Mouse (Mus musculus) C2C12 (cell line): ENCODE results near the gene Ypel5.

Experiments
- CEBPB ChIP-seq: IDR thresholded peaks from one replicate; pipeline ENCODE4 v1.6.1; 2011; ENCODE audit warnings: low read depth, mild to moderate bottlenecking, control low read depth, moderate library complexity
- CTCF ChIP-seq: IDR thresholded peaks from one replicate; pipeline ENCODE4 v1.5.1; 2011; ENCODE audit not compliant: control insufficient read depth, insufficient read depth, insufficient read length
- FOSL1 ChIP-seq: IDR thresholded peaks from one replicate; pipeline ENCODE4 v1.8.0; 2011; ENCODE audit warnings: mild to moderate bottlenecking, low read length; ENCODE audit not compliant: poor library complexity, insufficient read depth, severe bottlenecking
- MAX ChIP-seq: IDR thresholded peaks from one replicate; pipeline ENCODE4 v1.6.1; 2011; ENCODE audit warnings: mild to moderate bottlenecking, control low read depth
- MYOD1 ChIP-seq: IDR thresholded peaks from one replicate; pipeline ENCODE4 v1.6.1; 2011; ENCODE audit warnings: low read depth; ENCODE audit not compliant: control insufficient read depth, insufficient read length
- MYOG ChIP-seq: IDR thresholded peaks from one replicate; pipeline ENCODE4 v1.6.1; 2011; ENCODE audit not compliant: control insufficient read depth, insufficient read length; ENCODE audit errors: extremely low read depth
- USF1 ChIP-seq: IDR thresholded peaks from one replicate; pipeline ENCODE4 v1.6.1; 2011; ENCODE audit warnings: low read depth, mild to moderate bottlenecking, control low read depth, moderate library complexity

- TF ChIP-seq CEBPB (no peak), CTCF (no peak), MAX (no peak), MYOD1 (no peak), USF1 (no peak), FOSL1 (no peak), MYOG (no peak)
Observed at GRCm38 (mm10) chr17:72809942-72810654, 26.2 kb upstream of the Ypel5 start.
